Mouse (Mus musculus) heart, adult 2 months (tissue): ENCODE results near the gene Fam72a. TPM values are rescaled to one million over a fixed set of nuclear protein-coding genes. Genes with fewer than 3 reads are reported as not detected.

Experiments
- DNase-seq, 2 experiments: peaks; one replicate each; pipeline ENCODE4 v3.0.0; 2021
- H3K27ac ChIP-seq: fragments of 200-600 bp; 2 replicates; pipeline ENCODE4 v1.8.1; 2022
- H3K27me3 ChIP-seq: fragments of 200-500 bp; 2 replicates; pipeline ENCODE4 v1.6.1; 2012; ENCODE audit warnings: mild to moderate bottlenecking, low read length, inconsistent platforms, mixed read lengths; ENCODE audit not compliant: control insufficient read depth, insufficient read depth
- H3K36me3 ChIP-seq: fragments of 200-500 bp; 2 replicates; pipeline ENCODE4 v1.6.1; 2012; ENCODE audit warnings: low read length, inconsistent platforms; ENCODE audit not compliant: control insufficient read depth, insufficient read depth
- H3K4me1 ChIP-seq: fragments of 200-500 bp; 2 replicates; pipeline ENCODE4 v1.6.1; 2011; ENCODE audit warnings: low read length; ENCODE audit not compliant: control insufficient read depth, insufficient read depth
- H3K4me3 ChIP-seq: fragments of 200-600 bp; 2 replicates; pipeline ENCODE4 v1.8.1; 2022
- H3K79me2 ChIP-seq: fragments of 200-500 bp; replicated peaks from 2 replicates; pipeline ENCODE4 v1.6.1; 2012; ENCODE audit warnings: mild to moderate bottlenecking, inconsistent platforms, low read length, moderate library complexity, mixed read lengths; ENCODE audit not compliant: control insufficient read depth, insufficient read depth
- H3K9ac ChIP-seq: fragments of 200-500 bp; 2 replicates; pipeline ENCODE4 v1.6.1; 2012; ENCODE audit warnings: low read depth, mild to moderate bottlenecking, control low read depth, inconsistent platforms, low read length, mixed read lengths
- CTCF ChIP-seq: fragments of 200-600 bp; IDR thresholded peaks from 2 replicates; pipeline ENCODE4 v1.8.1; 2022; ENCODE audit warnings: antibody characterized with exemption, mild to moderate bottlenecking, moderate library complexity
- EP300 ChIP-seq: fragments of 200-500 bp; IDR thresholded peaks from 2 replicates; pipeline ENCODE4 v1.6.1; 2011; ENCODE audit warnings: low read depth, low read length, control low read depth; ENCODE audit not compliant: insufficient read depth
- POLR2A ChIP-seq: fragments of 200-500 bp; IDR thresholded peaks from 2 replicates; pipeline ENCODE4 v1.6.1; 2011; ENCODE audit warnings: mild to moderate bottlenecking, low read depth, low read length, control low read depth; ENCODE audit not compliant: insufficient read depth
- WGBS: fragments of 180-500 bp; shearing (Covaris S2); methylation state at CpG from one replicate; pipeline ENCODE4 v1.1.7; 2018; 5-methylcytosine and 5-hydroxymethylcytosine counted together
- intact Hi-C: fragments of 180-260 bp; cut with DNase I; formaldehyde crosslinking; loops from one replicate; pipeline ENCODE4 v1.15.1; 2025
- long read RNA-seq: library from polyadenylated mRNA; stranded (forward); transcript quantifications from one replicate; pipeline ENCODE4 v2.0.0, GENCODE M21; 2021
- polyA plus RNA-seq: library from polyadenylated mRNA; depleted of rRNA; stranded (reverse); fragments of >200 nt; gene quantifications from 2 replicates; pipeline ENCODE4 v1.2.3, GENCODE M21; 2012; rRNA removed
- total RNA-seq, 2 experiments: library from RNA; stranded (reverse); gene quantifications; 2 replicates each; pipeline ENCODE4 v1.2.3; 2021

The Fam72a gene
- total RNA-seq (under 1 TPM; 0.73 to 0.78 TPM), polyA plus RNA-seq (0.18 and 0.29 TPM in 2 replicates)
- long read RNA-seq, partial matches to known transcripts: 0 of 1 reads
- long read RNA-seq, other reads (novel, unspliced or antisense): 1 of 1 reads

- DNase-seq: peak; percentile 97 to 98
- Histone ChIP-seq H3K4me1 (peaks cover 6% of the 10 kb centered on the region; the same call in 1 of the 2 replicates), H3K9ac (peak within 1 kb of the TSS; percentile 78), H3K27me3 (no peaks in the 10 kb centered on the region), H3K36me3 (peaks cover 6% of the 10 kb centered on the region), H3K79me2 (peaks cover 2% of the 10 kb centered on the region), H3K27ac (peak within 1 kb of the TSS; percentile 94), H3K4me3 (peak within 1 kb of the TSS; percentile 92)
- under 1% methylated on average over 44 of the region's 44 CpGs for WGBS
- intact Hi-C loops: loop anchor here (5.0 kb wide), 4 partner anchors 95 to 180 kb away; no protein-coding TSS in a partner anchor
- TF ChIP-seq EP300 (peak; percentile 61; the same call in 1 of the 2 replicates), CTCF (no peak), POLR2A (peak; percentile 99)
Measured at GRCm38 (mm10) chr1:131527281-131528080, at the start of gene Fam72a, which contains the start of gene Srgap2. Fam72a (plus strand) TSS chr1:131527903. Srgap2 (minus strand) TSS chr1:131527352.

GRCm38 (mm10) chr1:131478770-131479305 lies 48.9 kb upstream of the Fam72a start:
- peak overlapping the region; percentile 29 for H3K27ac ChIP-seq
- no peaks in the 10 kb centered on the region for H3K27me3 ChIP-seq
- DNase-seq: peak in 1 of 2 experiments; percentile 39
- H3K4me1 ChIP-seq: peaks cover 20% of the 10 kb centered on the region
- TF ChIP-seq POLR2A (no peak), EP300 (peak; percentile 72; the same call in 1 of the 2 replicates)
- WGBS: 20% methylated on average over 2 of the region's 2 CpGs
- H3K4me3 ChIP-seq: no peak overlapping the region
- 0 out of 2 replicates have a peak, but pooled peaks cover 2% of the 10 kb centered on the region for H3K79me2 ChIP-seq
- intact Hi-C loops: loop anchor here (5.0 kb wide), 2 partner anchors 42 to 132 kb away; no protein-coding TSS in a partner anchor
- H3K9ac ChIP-seq: no peak overlapping the region
- peaks cover 29% of the 10 kb centered on the region for H3K36me3 ChIP-seq

- TF ChIP-seq EP300 (no peak), POLR2A (no peak), CTCF (no peak)
- Histone ChIP-seq H3K9ac (no peak overlapping the region), H3K79me2 (0 out of 2 replicates have a peak, but pooled peaks cover 2% of the 10 kb centered on the region), H3K27me3 (no peaks in the 10 kb centered on the region), H3K36me3 (peaks cover 29% of the 10 kb centered on the region), H3K27ac (no peak overlapping the region), H3K4me1 (peaks cover 18% of the 10 kb centered on the region), H3K4me3 (no peak overlapping the region)
- no peak for DNase-seq
- intact Hi-C loops: no loop called here
Measured at GRCm38 (mm10) chr1:131481391-131481790, 46.3 kb upstream of the Fam72a start.

- Histone ChIP-seq H3K27me3 (no peaks in the 10 kb centered on the region), H3K27ac (peak overlapping the region; percentile 0; the same call in 1 of the 2 replicates), H3K9ac (no peak overlapping the region), H3K36me3 (peaks cover 33% of the 10 kb centered on the region), H3K4me3 (no peak overlapping the region), H3K79me2 (0 out of 2 replicates have a peak, but pooled peaks cover 1% of the 10 kb centered on the region), H3K4me1 (peaks cover 19% of the 10 kb centered on the region)
- 42% methylated on average over 3 of the region's 3 CpGs for WGBS
- TF ChIP-seq POLR2A: no peak
- TF ChIP-seq EP300: no peak
- no peak for TF ChIP-seq CTCF
- intact Hi-C loops: loop anchor here (2.0 kb wide), 1 partner anchor 43 kb away; no protein-coding TSS in a partner anchor
- DNase-seq: no peak
Measured at GRCm38 (mm10) chr1:131482242-131482641, 45.5 kb upstream of the Fam72a start.

- H3K27ac ChIP-seq: no peak overlapping the region
- no peak overlapping the region for H3K4me3 ChIP-seq
- H3K4me1 ChIP-seq: peaks cover 12% of the 10 kb centered on the region
- intact Hi-C loops: no loop called here
- 51% methylated on average over 5 of the region's 5 CpGs for WGBS
- H3K79me2 ChIP-seq: no peaks in the 10 kb centered on the region
- peaks cover 21% of the 10 kb centered on the region for H3K36me3 ChIP-seq
- DNase-seq: no peak
- H3K9ac ChIP-seq: no peak overlapping the region
- TF ChIP-seq EP300: no peak
- TF ChIP-seq CTCF: no peak
- TF ChIP-seq POLR2A: no peak
- H3K27me3 ChIP-seq: no peaks in the 10 kb centered on the region
Measured at GRCm38 (mm10) chr1:131486094-131486850, 41.4 kb upstream of the Fam72a start.
